ENCODE assay signal across 31 mouse cellular contexts in genomic region chr17:34943128-34943815, GRCm38 (mm10). TPM values are rescaled to one million over a fixed set of nuclear protein-coding genes. Genes with fewer than 3 reads are reported as not detected.
DNase-seq lines count a peak whose midpoint lies in the region; TF ChIP-seq lines count a peak whose summit lies in the region.
"Had no signal": no experiment of that assay in that cellular context is flagged by ENCODE, and none has a peak within 500 bp of the region (broad histone marks: within the 10 kb centered on the region; RNA-seq: fewer than 3 reads in every experiment).

No protein-coding gene starts in this region.

- no peaks in the 10 kb centered on the region for H3K79me2 ChIP-seq in C2C12 (ENCODE audit: control insufficient read depth, insufficient read depth)

- H3K9me3 ChIP-seq in embryonic facial prominence, embryonic 10.5 days = no peaks in the 10 kb centered on the region
- H3K9me3 ChIP-seq: embryonic facial prominence, embryonic 13.5 days; forebrain, embryonic 10.5 days; forebrain, embryonic 15.5 days; G1E; heart, embryonic 12.5 days; hindbrain, embryonic 13.5 days; neural tube, embryonic 12.5 days had no signal

- peak overlapping the region; percentile 22 for H3ac ChIP-seq in C2C12 (ENCODE audit: control insufficient read depth, insufficient read length, low read depth)

- H3K79me3 ChIP-seq in C2C12 (ENCODE audit: low read depth) = no peaks in the 10 kb centered on the region

- no peak for TF ChIP-seq CTCF in C2C12 (IDR thresholded peaks at IDR 0.05; ENCODE audit: control insufficient read depth, insufficient read depth, insufficient read length)
- TF ChIP-seq CTCF in small intestine, adult 2 months (IDR thresholded peaks at IDR 0.05; ENCODE audit: extremely low read depth, insufficient read length, insufficient replicate concordance, low read depth, low read length) = no peak

- no peaks in the 10 kb centered on the region for H3K36me3 ChIP-seq in C2C12 (ENCODE audit: control insufficient read depth, insufficient read depth)
- H3K36me3 ChIP-seq in small intestine, adult 2 months (ENCODE audit: control insufficient read depth, insufficient read depth, low read length) = no peaks in the 10 kb centered on the region
- no peaks in the 10 kb centered on the region for H3K36me3 ChIP-seq in embryonic facial prominence, embryonic 10.5 days (replicated peaks)
- H3K36me3 ChIP-seq: embryonic facial prominence, embryonic 13.5 days; forebrain, embryonic 10.5 days; forebrain, embryonic 15.5 days; heart, embryonic 12.5 days; neural tube, embryonic 12.5 days had no signal

- H3K4me1 ChIP-seq in brown adipose tissue, adult 24 weeks (ENCODE audit: control insufficient read depth, insufficient read depth, insufficient read length, low read length) = peaks cover 3% of the 10 kb centered on the region
- H3K4me1 ChIP-seq in small intestine, adult 2 months (ENCODE audit: control insufficient read depth, insufficient read depth, insufficient read length, low read length) = peaks cover 25% of the 10 kb centered on the region
- H3K4me1 ChIP-seq in embryonic facial prominence, embryonic 10.5 days = peaks cover 8% of the 10 kb centered on the region

- peak; percentile 48 to 71 for DNase-seq in kidney, postnatal 36 days
- DNase-seq in kidney, postnatal 14 days = no peak
- no peak for DNase-seq in embryonic facial prominence, embryonic 10.5 days (ENCODE audit: low spot score)
- DNase-seq: adrenal gland, postnatal 10 days; cerebellum, adult 11 months; cerebellum, adult 9-10 months; cerebellum, postnatal 36 days; embryo, embryonic 11 days; heart, adult 2 months; heart, postnatal 4 days; kidney, postnatal 10 days; lung, adult 2 months; lung, postnatal 10 days; right cerebral cortex, postnatal 4 days had no signal

- H3K27me3 ChIP-seq in C2C12 (ENCODE audit: control insufficient read depth, insufficient read depth, insufficient read length) = no peaks in the 10 kb centered on the region
- no peaks in the 10 kb centered on the region for H3K27me3 ChIP-seq in small intestine, adult 2 months (ENCODE audit: control insufficient read depth, insufficient read depth, low read length)
- H3K27me3 ChIP-seq in embryonic facial prominence, embryonic 10.5 days (replicated peaks; ENCODE audit: low read depth, poor library complexity, severe bottlenecking) = no peaks in the 10 kb centered on the region
- H3K27me3 ChIP-seq: embryonic facial prominence, embryonic 13.5 days; forebrain, embryonic 15.5 days; heart, embryonic 12.5 days; hindbrain, embryonic 13.5 days; neural tube, embryonic 12.5 days; Patski had no signal

- peak overlapping the region; percentile 85 for H3K27ac ChIP-seq in brown adipose tissue, adult 24 weeks (replicated peaks; ENCODE audit: low read depth, low read length)
- peak overlapping the region; percentile 75 for H3K27ac ChIP-seq in small intestine, adult 2 months (ENCODE audit: insufficient read depth, low read depth, low read length)
- no peak overlapping the region for H3K27ac ChIP-seq in embryonic facial prominence, embryonic 10.5 days (replicated peaks)
- H3K27ac ChIP-seq: embryonic facial prominence, embryonic 13.5 days; forebrain, embryonic 10.5 days; forebrain, embryonic 15.5 days; heart, adult 2 months; hindbrain, embryonic 13.5 days; layer of hippocampus, adult 2 months; left cerebral cortex, adult 2 months; liver, embryonic 14.5 days; neural tube, embryonic 12.5 days had no signal

- TF ChIP-seq POLR2A in small intestine, adult 2 months (IDR thresholded peaks at IDR 0.05; ENCODE audit: low read depth, low read length) = no peak

- no peak overlapping the region for H3K4me3 ChIP-seq in C2C12 (ENCODE audit: insufficient read depth, poor library complexity, severe bottlenecking)
- no peak overlapping the region for H3K4me3 ChIP-seq in brown adipose tissue, adult 24 weeks (ENCODE audit: insufficient read depth, low read depth, low read length)
- no peak overlapping the region for H3K4me3 ChIP-seq in small intestine, adult 2 months (ENCODE audit: low read depth, low read length)
- H3K4me3 ChIP-seq in embryonic facial prominence, embryonic 10.5 days = no peak overlapping the region
- H3K4me3 ChIP-seq: embryonic facial prominence, embryonic 13.5 days; forebrain, embryonic 10.5 days; forebrain, embryonic 15.5 days; heart, adult 2 months; heart, embryonic 12.5 days; hindbrain, embryonic 13.5 days; layer of hippocampus, adult 2 months; left cerebral cortex, adult 2 months; neural tube, embryonic 12.5 days had no signal

- 39% methylated on average over 4 of the region's 4 CpGs for WGBS in small intestine, adult 2 months
- WGBS in embryonic facial prominence, embryonic 10.5 days = 86% methylated on average over 4 of the region's 4 CpGs

TF ChIP-seq in C2C12, 6 proteins besides CTCF, POLR2A, EP300 and RAD21:
- TF ChIP-seq MAX (IDR thresholded peaks at IDR 0.05) (no peak), USF1 (IDR thresholded peaks at IDR 0.05; ENCODE audit: low read depth) (peak; percentile 45), FOSL1 (IDR thresholded peaks at IDR 0.05; ENCODE audit: insufficient read depth, low read length, poor library complexity, severe bottlenecking) (no peak)

RNA-seq across cellular contexts. Expression of gene Neu1, which starts 12.2 kb away (rescaled TPM):
- polyA plus RNA-seq in C2C12 (2012; fragmentation: generic; extraction: Trizol) = 11.7 TPM
- polyA plus RNA-seq in brown adipose tissue, adult 24 weeks (2012; ENCODE audit: insufficient read depth, insufficient read length, missing spikeins) = 9.1 and 10.2 TPM in 2 replicates
- 21.2 and 68.8 TPM in 2 replicates for polyA plus RNA-seq in small intestine, adult 2 months (2012; rRNA removed)
- polyA plus RNA-seq in embryonic facial prominence, embryonic 10.5 days (2016; fragmentation: Nextera tagmentation; extraction: Ambion mirVana) = 14.0 and 19.3 TPM in 2 replicates

RNA-seq across cellular contexts. Expression of gene Hspa1b, which starts 15.8 kb away (rescaled TPM):
- 22.6 TPM for polyA plus RNA-seq in C2C12 (2012; fragmentation: generic; extraction: Trizol)
- 5.2 and 26.8 TPM in 2 replicates for polyA plus RNA-seq in brown adipose tissue, adult 24 weeks (2012; ENCODE audit: insufficient read depth, insufficient read length, missing spikeins)
- polyA plus RNA-seq in small intestine, adult 2 months (2012; rRNA removed) = 17.1 and 19.8 TPM in 2 replicates
- 0.13 and 0.15 TPM in 2 replicates for polyA plus RNA-seq in embryonic facial prominence, embryonic 10.5 days (2016; fragmentation: Nextera tagmentation; extraction: Ambion mirVana)
- polyA plus RNA-seq: neural tube, embryonic 12.5 days had no signal

RNA-seq across cellular contexts. Expression of gene Gm20481, which starts 26.4 kb away (rescaled TPM):
- polyA plus RNA-seq in C2C12 (2012; fragmentation: generic; extraction: Trizol) = not detected
- not detected in 2 replicates for polyA plus RNA-seq in brown adipose tissue, adult 24 weeks (2012; ENCODE audit: insufficient read depth, insufficient read length, missing spikeins)
- not detected in 2 replicates for polyA plus RNA-seq in small intestine, adult 2 months (2012; rRNA removed)
- polyA plus RNA-seq in embryonic facial prominence, embryonic 10.5 days (2016; fragmentation: Nextera tagmentation; extraction: Ambion mirVana) = not detected in 2 replicates
- polyA plus RNA-seq: embryonic facial prominence, embryonic 13.5 days; forebrain, embryonic 10.5 days; forebrain, embryonic 15.5 days; G1E; heart, adult 2 months; heart, embryonic 12.5 days; heart, postnatal 0 days; hindbrain, embryonic 13.5 days; limb, embryonic 14.5 days; liver, embryonic 14.5 days; lung, adult 2 months; midbrain, embryonic 16.5 days; neural tube, embryonic 12.5 days had no signal

RNA-seq across cellular contexts. Expression of gene Hspa1a, which starts 28.7 kb away (rescaled TPM):
- polyA plus RNA-seq in C2C12 (2012; fragmentation: generic; extraction: Trizol) = 1.8 TPM
- 6.3 and 18.9 TPM in 2 replicates for polyA plus RNA-seq in brown adipose tissue, adult 24 weeks (2012; ENCODE audit: insufficient read depth, insufficient read length, missing spikeins)
- 8.9 and 9.3 TPM in 2 replicates for polyA plus RNA-seq in small intestine, adult 2 months (2012; rRNA removed)
- polyA plus RNA-seq in embryonic facial prominence, embryonic 10.5 days (2016; fragmentation: Nextera tagmentation; extraction: Ambion mirVana) = 1.3 and 1.9 TPM in 2 replicates

RNA-seq across cellular contexts. Expression of gene Slc44a4, which starts 29.0 kb away (rescaled TPM):
- 0.06 TPM for polyA plus RNA-seq in C2C12 (2012; fragmentation: generic; extraction: Trizol)
- polyA plus RNA-seq in brown adipose tissue, adult 24 weeks (2012; ENCODE audit: insufficient read depth, insufficient read length, missing spikeins) = not detected in 2 replicates
- polyA plus RNA-seq in small intestine, adult 2 months (2012; rRNA removed) = 64.8 and 101 TPM in 2 replicates
- polyA plus RNA-seq in embryonic facial prominence, embryonic 10.5 days (2016; fragmentation: Nextera tagmentation; extraction: Ambion mirVana) = 0.21 and 0.44 TPM in 2 replicates
- polyA plus RNA-seq: forebrain, embryonic 15.5 days; G1E; heart, postnatal 0 days; hindbrain, embryonic 13.5 days; neural tube, embryonic 12.5 days had no signal

Comparison
In these comparisons a context has a peak if more than half of its experiments do, and no peak if none do; other contexts are left out.
1. DNase-seq: peak in kidney, postnatal 36 days (2 of 2); none in kidney, postnatal 14 days (single experiment) and embryonic facial prominence, embryonic 10.5 days (single experiment).